Mouse (Mus musculus) lung, adult 18-20 months (tissue): Measurements from ENCODE around the gene Amacr.

ENCODE experiments used
- DNase-seq, 2 experiments: peaks; one replicate each; pipeline ENCODE4 v3.0.0; 2022; ENCODE audit warnings: mixed read lengths in 2 of 2

Gene Amacr

GRCm38 (mm10) chr15:10991566-10991965 lies 10.0 kb downstream of the Amacr start:
- DNase-seq, result no peak

GRCm38 (mm10) chr15:10999832-11000231 lies 18.3 kb downstream of the Amacr start:
- DNase-seq, result no peak

GRCm38 (mm10) chr15:11000421-11000820 lies 18.9 kb downstream of the Amacr start, which contains the start of gene Slc45a2:
Gene Slc45a2, plus strand, starts transcription at chr15:11000721.
- no peak for DNase-seq

GRCm38 (mm10) chr15:11003791-11004190 lies 22.2 kb downstream of the Amacr start:
- no peak for DNase-seq

- no peak for DNase-seq
Observed at GRCm38 (mm10) chr15:11004646-11005045, 23.1 kb downstream of the Amacr start.

GRCm38 (mm10) chr15:11008756-11009155 lies 27.2 kb downstream of the Amacr start:
- DNase-seq, result no peak

GRCm38 (mm10) chr15:11010976-11011548 lies 29.5 kb downstream of the Amacr start:
- no peak for DNase-seq

GRCm38 (mm10) chr15:11014931-11015330 lies 33.4 kb downstream of the Amacr start:
- DNase-seq, result no peak

- DNase-seq, result no peak
Observed at GRCm38 (mm10) chr15:11026801-11027561, 45.4 kb downstream of the Amacr start.

- no peak for DNase-seq
Observed at GRCm38 (mm10) chr15:11030188-11030587, 48.6 kb downstream of the Amacr start.

- no peak for DNase-seq
Observed at GRCm38 (mm10) chr15:11035947-11036474, 54.5 kb downstream of the Amacr start.

GRCm38 (mm10) chr15:11036535-11037375 lies 55.2 kb downstream of the Amacr start:
- no peak for DNase-seq

GRCm38 (mm10) chr15:11037376-11037695 lies 55.8 kb downstream of the Amacr start:
- DNase-seq, result no peak

- no peak for DNase-seq
Observed at GRCm38 (mm10) chr15:11037711-11038110, 56.2 kb downstream of the Amacr start, which contains the start of gene Rxfp3. Gene Rxfp3, minus strand, starts transcription at chr15:11037991.

- DNase-seq, result peak in 1 of 2 experiments; percentile 16
Observed at GRCm38 (mm10) chr15:11038476-11038875, 56.9 kb downstream of the Amacr start.

- no peak for DNase-seq
Observed at GRCm38 (mm10) chr15:11040067-11040466, 58.5 kb downstream of the Amacr start.

GRCm38 (mm10) chr15:11041229-11041628 lies 59.7 kb downstream of the Amacr start:
- no peak for DNase-seq

GRCm38 (mm10) chr15:11042828-11043227 lies 61.3 kb downstream of the Amacr start:
- no peak for DNase-seq
